Mouse (Mus musculus): ENCODE measurements around the gene Krt12.

DNA sequence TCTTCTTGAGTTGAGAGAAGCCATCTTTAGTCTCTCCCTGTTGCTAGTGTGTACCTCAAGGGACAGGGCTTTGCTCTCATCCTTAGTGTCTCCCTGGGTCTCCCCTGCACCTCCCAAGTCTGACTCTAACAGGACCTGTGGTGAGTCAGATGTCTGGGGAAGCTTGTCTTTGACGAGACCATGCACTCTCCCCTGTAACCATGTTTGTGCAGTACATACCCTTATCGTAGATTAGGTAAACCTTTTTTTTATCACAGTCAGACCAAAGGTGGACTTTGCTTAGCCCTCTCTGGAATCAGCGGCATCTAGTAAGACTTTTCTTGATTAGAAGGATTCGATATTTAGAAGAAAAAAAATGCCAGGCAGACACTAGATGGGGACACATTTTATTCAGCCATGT is 32.0 kb upstream of the Krt12 start:
- no peak for TF ChIP-seq CTCF (IDR thresholded peaks at IDR 0.05; ENCODE audit: low read depth, low read length)
- no peak for TF ChIP-seq POLR2A (IDR thresholded peaks at IDR 0.05; ENCODE audit: borderline replicate concordance, low read depth, low read length)

Measured in bone marrow macrophage, adult 2 months (primary cell).